Comparison of ENCODE assay signal across 8 mouse cellular contexts in the genomic region with DNA sequence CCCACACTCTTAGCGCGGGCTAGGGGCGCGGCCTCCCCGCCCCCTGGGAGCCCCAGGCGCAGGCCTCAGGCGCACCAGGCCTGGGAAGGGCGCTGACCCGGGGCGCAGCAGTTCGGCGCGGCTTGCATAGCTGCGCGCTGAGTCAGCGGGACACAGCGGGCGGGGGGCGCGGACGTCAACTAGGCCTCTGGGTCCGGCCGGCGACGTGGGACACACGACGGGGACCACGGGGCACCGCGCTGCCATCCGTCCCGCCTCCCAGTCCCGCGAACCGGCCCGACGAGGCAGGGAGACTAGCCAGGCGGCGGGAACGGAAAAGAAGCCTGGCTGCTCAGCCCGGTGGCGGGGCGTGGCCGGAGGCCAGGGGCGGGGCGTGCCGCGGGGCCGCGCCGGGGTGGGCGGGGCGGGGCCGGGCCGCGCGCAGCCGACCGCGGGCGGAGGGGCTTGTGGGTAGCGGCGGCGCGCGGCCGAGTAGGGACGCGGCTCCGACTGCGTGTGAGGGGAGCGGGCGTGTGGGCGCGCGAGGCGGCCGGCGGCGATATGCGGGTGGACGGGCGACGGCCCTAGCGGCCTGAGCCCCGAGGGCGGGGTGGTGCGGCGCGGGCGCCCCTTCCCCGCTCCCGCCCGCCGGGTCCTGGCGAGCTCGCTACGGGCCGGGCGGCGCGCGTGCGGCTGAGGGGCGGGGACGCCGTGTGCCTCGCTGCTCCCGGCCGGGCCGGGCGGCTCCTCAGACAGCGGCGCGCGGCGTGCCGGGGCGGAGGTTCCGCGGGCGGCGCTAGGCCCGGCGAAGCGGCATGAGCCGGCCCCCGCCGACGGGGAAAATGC. TPM values are rescaled to one million over a fixed set of nuclear protein-coding genes. Genes with fewer than 3 reads are reported as not detected.
DNase-seq lines count a peak whose midpoint lies in the region; ATAC-seq and TF ChIP-seq lines count a peak whose summit lies in the region.

A gene (plus strand): TSS at position 500 of the 825 bp plus-strand sequence.

- under 1% methylated on average over 108 of the region's 130 CpGs for WGBS in cerebellum, adult 2 months
- 0% methylated on average over 89 of the region's 130 CpGs for WGBS in forebrain, postnatal 0 days
- under 1% methylated on average over 92 of the region's 130 CpGs for WGBS in lung, embryonic 15.5 days

- peak; percentile 70 to 71; a peak in 3 of 4 replicates for TF ChIP-seq POLR2A in MEL (IDR thresholded peaks at IDR 0.05; ENCODE audit: control insufficient read depth in 1 of 2, insufficient read depth in 1 of 2, low read depth in 1 of 2, low read length in 2 of 2, poor library complexity in 1 of 2)
- TF ChIP-seq POLR2A in cerebellum, adult 2 months (IDR thresholded peaks at IDR 0.05; ENCODE audit: borderline replicate concordance, insufficient read depth, low read length) = peak; percentile 73

- peak; percentile 82 for DNase-seq in MEL (ENCODE audit: low read depth, low spot score)
- peak; percentile 86 to 90 for DNase-seq in cerebellum, adult 2 months
- DNase-seq in forebrain, postnatal 0 days = peak; percentile 89
- DNase-seq in heart, postnatal 36 days = peak; percentile 90 to 92
- peak; percentile 47 to 69 for DNase-seq in layer of hippocampus, adult 8-10 months (ENCODE audit: low spot score in 2 of 2)
- DNase-seq in testis, postnatal 14 days (ENCODE audit: low spot score) = peak; percentile 87

- peak within 1 kb of the TSS; percentile 91 for H3K4me2 ChIP-seq in forebrain, postnatal 0 days (ENCODE audit: low read depth)
- H3K4me2 ChIP-seq in lung, embryonic 15.5 days = peak within 1 kb of the TSS; percentile 72

- H3K27ac ChIP-seq in MEL (ENCODE audit: control insufficient read depth, low read depth, low read length) = peak within 1 kb of the TSS; percentile 65
- peak within 1 kb of the TSS; percentile 95 for H3K27ac ChIP-seq in cerebellum, adult 2 months (ENCODE audit: insufficient read depth, low read length)
- peak within 1 kb of the TSS; percentile 92 for H3K27ac ChIP-seq in forebrain, postnatal 0 days (ENCODE audit: low read depth, low read length)
- peak within 1 kb of the TSS; percentile 99 for H3K27ac ChIP-seq in lung, embryonic 15.5 days

- peaks cover 35% of the 10 kb centered on the region for H3K79me2 ChIP-seq in MEL (ENCODE audit: control insufficient read depth, insufficient read depth, low read length, poor library complexity)

- H3K9ac ChIP-seq in MEL (ENCODE audit: control insufficient read depth, low read depth, low read length, poor library complexity, severe bottlenecking) = peak within 1 kb of the TSS; percentile 96
- peak within 1 kb of the TSS; percentile 84 for H3K9ac ChIP-seq in forebrain, postnatal 0 days
- peak within 1 kb of the TSS; percentile 85 for H3K9ac ChIP-seq in lung, embryonic 15.5 days

- H3K4me1 ChIP-seq in MEL (ENCODE audit: control insufficient read depth in 1 of 2, insufficient read depth in 2 of 2, low read length in 2 of 2) = peaks cover 24 to 30% of the 10 kb centered on the region in 2 experiments
- peaks cover 5% of the 10 kb centered on the region; the same call in 1 of the 2 replicates for H3K4me1 ChIP-seq in cerebellum, adult 2 months (ENCODE audit: control insufficient read depth, insufficient read depth, low read length)
- H3K4me1 ChIP-seq in forebrain, postnatal 0 days (ENCODE audit: insufficient read depth) = peaks cover 11% of the 10 kb centered on the region
- H3K4me1 ChIP-seq in lung, embryonic 15.5 days = peaks cover 27% of the 10 kb centered on the region

- intact Hi-C loops in heart, postnatal 36 days (cut with DNase I) = loop anchor here (2.0 to 10.0 kb wide), 4 partner anchors 38 to 310 kb away; no protein-coding TSS in a partner anchor

- peak; percentile 94 for ATAC-seq in forebrain, postnatal 0 days
- peak; percentile 93 for ATAC-seq in lung, embryonic 15.5 days (ENCODE audit: borderline replicate concordance, extremely low read depth, low FRiP score, low TSS enrichment)
- ATAC-seq in neutrophil, adult 5-6 weeks (ENCODE audit: extremely low read depth, insufficient number of reproducible peaks, low FRiP score, poor library complexity, severe bottlenecking) = peak; percentile 60

- no peaks in the 10 kb centered on the region; a peak in 1 of 4 replicates for H3K27me3 ChIP-seq in MEL (ENCODE audit: control insufficient read depth in 1 of 2, insufficient read depth in 2 of 2, low read length in 2 of 2)
- no peaks in the 10 kb centered on the region for H3K27me3 ChIP-seq in cerebellum, adult 2 months (ENCODE audit: control insufficient read depth, insufficient read depth, low read length)
- H3K27me3 ChIP-seq in forebrain, postnatal 0 days (ENCODE audit: insufficient read depth, low read length) = no peaks in the 10 kb centered on the region
- H3K27me3 ChIP-seq in lung, embryonic 15.5 days = no peaks in the 10 kb centered on the region

- TF ChIP-seq EP300 in MEL (IDR thresholded peaks at IDR 0.05; ENCODE audit: low read depth in 1 of 2, low read length in 2 of 2) = no peak

- no peak for TF ChIP-seq RAD21 in MEL (IDR thresholded peaks at IDR 0.05; ENCODE audit: low read depth, low read length)

- peak within 1 kb of the TSS; percentile 99 to 100 for H3K4me3 ChIP-seq in MEL (ENCODE audit: control insufficient read depth in 1 of 2, insufficient read depth in 1 of 2, low read depth in 2 of 2, low read length in 2 of 2)
- peak within 1 kb of the TSS; percentile 99 for H3K4me3 ChIP-seq in cerebellum, adult 2 months (replicated peaks; ENCODE audit: insufficient read depth, low read depth, low read length)
- H3K4me3 ChIP-seq in forebrain, postnatal 0 days (ENCODE audit: low read depth, low read length) = peak within 1 kb of the TSS; percentile 88
- peak within 1 kb of the TSS; percentile 98 for H3K4me3 ChIP-seq in lung, embryonic 15.5 days

- TF ChIP-seq CTCF in MEL (IDR thresholded peaks at IDR 0.05 in 2 of 3, conservative IDR thresholded peaks at IDR 0.05 in 1 of 3; ENCODE audit: control insufficient read depth in 1 of 3, insufficient read depth in 1 of 3, low read depth in 2 of 3, low read length in 3 of 3, poor library complexity in 1 of 3, severe bottlenecking in 1 of 3) = no peak
- TF ChIP-seq CTCF in cerebellum, adult 2 months (IDR thresholded peaks at IDR 0.05; ENCODE audit: borderline replicate concordance, insufficient read depth, low read depth, low read length) = no peak
- TF ChIP-seq CTCF in forebrain, postnatal 0 days (IDR thresholded peaks at IDR 0.05; ENCODE audit: low read depth) = no peak

- peaks cover 0 to 44% of the 10 kb centered on the region in 2 experiments; a peak in 2 of 4 replicates for H3K36me3 ChIP-seq in MEL (ENCODE audit: control insufficient read depth in 1 of 2, insufficient read depth in 2 of 2, low read length in 2 of 2)
- no peaks in the 10 kb centered on the region for H3K36me3 ChIP-seq in forebrain, postnatal 0 days (ENCODE audit: insufficient read depth)
- H3K36me3 ChIP-seq in lung, embryonic 15.5 days = no peaks in the 10 kb centered on the region

- no peaks in the 10 kb centered on the region for H3K9me3 ChIP-seq in MEL (replicated peaks; ENCODE audit: insufficient read depth, low read length)
- no peaks in the 10 kb centered on the region for H3K9me3 ChIP-seq in forebrain, postnatal 0 days (ENCODE audit: low read length)
- no peaks in the 10 kb centered on the region for H3K9me3 ChIP-seq in lung, embryonic 15.5 days

TF ChIP-seq in MEL, 35 proteins besides CTCF, POLR2A, EP300 and RAD21 (continues in another document):
- TF ChIP-seq ZC3H11A (IDR thresholded peaks at IDR 0.05; ENCODE audit: low read depth, low read length) (no peak), MEF2A (IDR thresholded peaks at IDR 0.05; ENCODE audit: extremely low read depth, insufficient replicate concordance, low read depth, low read length, poor library complexity, severe bottlenecking) (no peak), ZNF384 (IDR thresholded peaks at IDR 0.05; ENCODE audit: low read depth, low read length) (no peak), GABPA (IDR thresholded peaks at IDR 0.05; ENCODE audit: low read depth, low read length) (no peak), KAT2A (conservative IDR thresholded peaks at IDR 0.05; ENCODE audit: low read depth, low read length) (no peak; the same call in 1 of the 2 replicates), NELFE (IDR thresholded peaks at IDR 0.05; ENCODE audit: low read depth, low read length) (peak; percentile 79), CHD1 (IDR thresholded peaks at IDR 0.05; ENCODE audit: low read depth, low read length) (no peak), SIN3A (IDR thresholded peaks at IDR 0.05; ENCODE audit: low read length) (no peak; the same call in 1 of the 2 replicates), ZMIZ1 (IDR thresholded peaks at IDR 0.05; ENCODE audit: low read depth, low read length) (peak; percentile 48; the same call in 1 of the 2 replicates), MYB (IDR thresholded peaks at IDR 0.05; ENCODE audit: low read depth, low read length) (no peak), NRF1 (IDR thresholded peaks at IDR 0.05; ENCODE audit: insufficient read depth, low read depth, low read length, poor library complexity, severe bottlenecking) (0 out of 2 replicates have a peak, but pooled peaks have one; percentile 49), TBP (IDR thresholded peaks at IDR 0.05; ENCODE audit: low read depth, low read length) (no peak), JUND (IDR thresholded peaks at IDR 0.05; ENCODE audit: low read depth, low read length) (no peak), TCF12 (IDR thresholded peaks at IDR 0.05; ENCODE audit: low read depth, low read length) (peak; percentile 29; the same call in 1 of the 2 replicates), MYC (IDR thresholded peaks at IDR 0.05; ENCODE audit: low read depth, low read length) (no peak), MAX (IDR thresholded peaks at IDR 0.05; ENCODE audit: low read length) (0 out of 2 replicates have a peak, but pooled peaks have one; percentile 53), BHLHE40 (IDR thresholded peaks at IDR 0.05; ENCODE audit: borderline replicate concordance, low read depth, low read length) (no peak), CHD2 (IDR thresholded peaks at IDR 0.05; ENCODE audit: low read length) (no peak), GATA1 (IDR thresholded peaks at IDR 0.05; ENCODE audit: low read depth, low read length) (no peak), MXI1 (IDR thresholded peaks at IDR 0.05; ENCODE audit: low read depth, low read length) (peak; percentile 56; the same call in 1 of the 2 replicates)

RNA-seq across cellular contexts. Expression of the gene that starts here (rescaled TPM):
- total RNA-seq in MEL (2012; rRNA removed) = 10.9 and 12.2 TPM in 2 replicates
- polyA plus RNA-seq in MEL (2012; ENCODE audit: insufficient read depth in 1 of 2, insufficient read length in 2 of 2, low read depth in 1 of 2, low replicate concordance in 2 of 2, missing spikeins in 1 of 2) = 10 to 100 TPM; 14.4 to 46.4 TPM
- 37.5 and 39.1 TPM in 2 replicates for polyA plus RNA-seq in cerebellum, adult 2 months (2012; rRNA removed)
- total RNA-seq in forebrain, postnatal 0 days (2014; rRNA removed) = 33.5 and 43.1 TPM in 2 replicates
- 7.0 and 10.5 TPM in 2 replicates for polyA plus RNA-seq in forebrain, postnatal 0 days (2015; fragmentation: Nextera tagmentation; extraction: Ambion mirVana)
- 10 to 100 TPM; 77.4 to 84.9 TPM for total RNA-seq in heart, postnatal 36 days (2021)
- total RNA-seq in layer of hippocampus, adult 8-10 months (2022) = 100 to 1,000 TPM; 109 to 143 (median 128) TPM
- polyA plus RNA-seq in lung, embryonic 15.5 days (2015; fragmentation: Nextera tagmentation; extraction: Ambion mirVana) = 20.0 and 20.9 TPM in 2 replicates
- 106 and 123 TPM in 2 replicates for total RNA-seq in neutrophil, adult 5-6 weeks (2017)

Comparison
In these comparisons a context has a peak if more than half of its experiments do, and no peak if none do; other contexts are left out.
1. Peak in every context shown above with its lines: DNase-seq, ATAC-seq, H3K4me3 ChIP-seq and H3K27ac ChIP-seq.